Mouse (Mus musculus) stomach, postnatal 0 days (tissue): Measurements from ENCODE around the gene Gas2.

Source experiments
- CTCF ChIP-seq: IDR thresholded peaks from 2 replicates; pipeline ENCODE4 v1.5.1; 2016; ENCODE audit warnings: antibody characterized with exemption, low read depth, mild to moderate bottlenecking, moderate library complexity
- EP300 ChIP-seq: optimal IDR thresholded peaks from 2 replicates; pipeline ENCODE3; 2016; ENCODE audit warnings: antibody characterized with exemption

- TF ChIP-seq CTCF (no peak), EP300 (no peak)
Measured at GRCm38 (mm10) chr7:51940461-51940860, 78.6 kb downstream of the Gas2 start.
